Mouse (Mus musculus) testis, adult 2 months (tissue): ENCODE results near the gene Leng8.

Experiments used
- CTCF ChIP-seq: fragments of 200-500 bp; IDR thresholded peaks from 2 replicates; pipeline ENCODE4 v1.5.1; 2012; ENCODE audit warnings: low read depth, mild to moderate bottlenecking, inconsistent platforms, low read length, moderate library complexity; ENCODE audit not compliant: control insufficient read depth, insufficient read depth, insufficient replicate concordance
- POLR2A ChIP-seq: fragments of 200-500 bp; IDR thresholded peaks from 2 replicates; pipeline ENCODE4 v1.6.1; 2012; ENCODE audit warnings: low read depth, mild to moderate bottlenecking, inconsistent platforms, low read length, moderate library complexity; ENCODE audit not compliant: control insufficient read depth

GRCm38 (mm10) chr7:4146241-4147180, 9.7 kb downstream of the Leng8 start:
- no peak for TF ChIP-seq POLR2A
- no peak for TF ChIP-seq CTCF
